Mouse (Mus musculus): ENCODE measurements at regions not wholly inside any gene's neighbourhood (a gene's known extent, or its start where the extent isn't known, plus 50 kb on each side); places are given as distances from the start of the nearest gene placed in this dataset.

GRCm38 (mm10) chr12:16012081-16012480, 195.4 kb upstream of the Trib2 start:
- DNase-seq: no peak

GRCm38 (mm10) chr12:16009822-16010620, 193.3 kb upstream of the Trib2 start:
- no peak for DNase-seq

GRCm38 (mm10) chr12:16008763-16009515, 192.2 kb upstream of the Trib2 start:
- DNase-seq: no peak

GRCm38 (mm10) chr12:16008261-16008660, 191.5 kb upstream of the Trib2 start:
- DNase-seq: no peak

- no peak for DNase-seq
Observed at GRCm38 (mm10) chr12:16006688-16007087, 190.0 kb upstream of the Trib2 start.

- DNase-seq: no peak
Observed at GRCm38 (mm10) chr12:16006286-16006685, 189.6 kb upstream of the Trib2 start.

GRCm38 (mm10) chr12:16001811-16002210, 185.1 kb upstream of the Trib2 start:
- DNase-seq: no peak

GRCm38 (mm10) chr12:16001225-16001624, 184.5 kb upstream of the Trib2 start:
- no peak for DNase-seq

- no peak for DNase-seq
Observed at GRCm38 (mm10) chr12:15998331-15998730, 181.6 kb upstream of the Trib2 start.

GRCm38 (mm10) chr12:15993866-15994265, 177.1 kb upstream of the Trib2 start:
- DNase-seq: no peak

GRCm38 (mm10) chr12:15986351-15986750, 169.6 kb upstream of the Trib2 start:
- DNase-seq: no peak

- DNase-seq: no peak
Observed at GRCm38 (mm10) chr12:15985649-15986048, 168.9 kb upstream of the Trib2 start.

GRCm38 (mm10) chr12:15983591-15984300, 167.0 kb upstream of the Trib2 start:
- DNase-seq: no peak

- no peak for DNase-seq
Observed at GRCm38 (mm10) chr12:15981741-15982140, 165.0 kb upstream of the Trib2 start.

- no peak for DNase-seq
Observed at GRCm38 (mm10) chr12:15979233-15979632, 162.5 kb upstream of the Trib2 start.

- no peak for DNase-seq
Observed at GRCm38 (mm10) chr12:15971786-15972185, 155.1 kb upstream of the Trib2 start.

GRCm38 (mm10) chr12:15970262-15970661, 153.5 kb upstream of the Trib2 start:
- no peak for DNase-seq

- no peak for DNase-seq
Observed at GRCm38 (mm10) chr12:15967550-15968102, 150.9 kb upstream of the Trib2 start.

GRCm38 (mm10) chr12:15966631-15967030, 149.9 kb upstream of the Trib2 start:
- DNase-seq: no peak

- DNase-seq: no peak
Observed at GRCm38 (mm10) chr12:15965921-15966320, 149.2 kb upstream of the Trib2 start.

GRCm38 (mm10) chr12:15964073-15964472, 147.4 kb upstream of the Trib2 start:
- DNase-seq: no peak

GRCm38 (mm10) chr12:15961834-15962233, 145.1 kb upstream of the Trib2 start:
- no peak for DNase-seq

Data from cerebellum, adult 8-10 months (tissue).